Mouse (Mus musculus): Measurements from ENCODE around the gene 4930507D05Rik. TPM values are rescaled to one million over a fixed set of nuclear protein-coding genes. Genes with fewer than 3 reads are reported as not detected.

Gene 4930507D05Rik
- total and polyA plus RNA-seq, 2 experiments from 2014 or later, result 1.2 to 2.7 TPM

GRCm38 (mm10) chr10:62412906-62413605, 36.2 kb upstream of the 4930507D05Rik start:
- Histone ChIP-seq H3K4me3 (ENCODE audit: low read depth, low read length) (no peak overlapping the region), H3K9ac (replicated peaks; ENCODE audit: low read length, poor library complexity, severe bottlenecking) (no peak overlapping the region), H3K27ac (ENCODE audit: low read depth, low read length) (no peak overlapping the region), H3K4me2 (ENCODE audit: low read depth, low read length, poor library complexity, severe bottlenecking) (no peak overlapping the region), H3K9me3 (ENCODE audit: low read length) (no peaks in the 10 kb centered on the region), H3K36me3 (ENCODE audit: insufficient read depth, low read length) (no peaks in the 10 kb centered on the region), H3K27me3 (ENCODE audit: insufficient read depth, low read length) (no peaks in the 10 kb centered on the region), H3K4me1 (ENCODE audit: insufficient read depth, low read length) (no peaks in the 10 kb centered on the region)
- no peak for ATAC-seq (ENCODE audit: low FRiP score)
- DNase-seq (ENCODE audit: low spot score), result no peak
- TF ChIP-seq CTCF (IDR thresholded peaks at IDR 0.05), result no peak
- 38% methylated on average over 8 of the region's 8 CpGs for WGBS

- Histone ChIP-seq H3K27me3 (ENCODE audit: insufficient read depth, low read length) (no peaks in the 10 kb centered on the region), H3K4me2 (ENCODE audit: low read depth, low read length, poor library complexity, severe bottlenecking) (no peak overlapping the region), H3K4me3 (ENCODE audit: low read depth, low read length) (no peak overlapping the region), H3K9ac (replicated peaks; ENCODE audit: low read length, poor library complexity, severe bottlenecking) (no peak overlapping the region), H3K4me1 (ENCODE audit: insufficient read depth, low read length) (no peaks in the 10 kb centered on the region), H3K36me3 (ENCODE audit: insufficient read depth, low read length) (no peaks in the 10 kb centered on the region), H3K27ac (ENCODE audit: low read depth, low read length) (no peak overlapping the region), H3K9me3 (ENCODE audit: low read length) (no peaks in the 10 kb centered on the region)
- DNase-seq (ENCODE audit: low spot score), result no peak
- TF ChIP-seq CTCF (IDR thresholded peaks at IDR 0.05), result no peak
- no peak for ATAC-seq (ENCODE audit: low FRiP score)
- WGBS, result 46% methylated on average over 4 of the region's 4 CpGs
These were observed 35.7 kb upstream of the 4930507D05Rik start for GRCm38 (mm10) chr10:62413606-62413982.

- DNase-seq (ENCODE audit: low spot score) (no peak), ATAC-seq (ENCODE audit: low FRiP score) (no peak)
- no peak overlapping the region for H3K4me2 ChIP-seq (ENCODE audit: low read depth, low read length, poor library complexity, severe bottlenecking)
- H3K4me3 ChIP-seq (ENCODE audit: low read depth, low read length), result no peak overlapping the region
- H3K9ac ChIP-seq (replicated peaks; ENCODE audit: low read length, poor library complexity, severe bottlenecking), result no peak overlapping the region
- H3K27ac ChIP-seq (ENCODE audit: low read depth, low read length), result no peak overlapping the region
- H3K36me3 ChIP-seq (ENCODE audit: insufficient read depth, low read length), result no peaks in the 10 kb centered on the region
- no peak for TF ChIP-seq CTCF (IDR thresholded peaks at IDR 0.05)
- WGBS, result 63% methylated on average over 7 of the region's 7 CpGs
- H3K27me3 ChIP-seq (ENCODE audit: insufficient read depth, low read length), result no peaks in the 10 kb centered on the region
- H3K9me3 ChIP-seq (ENCODE audit: low read length), result no peaks in the 10 kb centered on the region
- no peaks in the 10 kb centered on the region for H3K4me1 ChIP-seq (ENCODE audit: insufficient read depth, low read length)
These were observed 30.4 kb upstream of the 4930507D05Rik start for GRCm38 (mm10) chr10:62418831-62419356.

- no peaks in the 10 kb centered on the region for H3K4me1 ChIP-seq (ENCODE audit: insufficient read depth, low read length)
- no peak overlapping the region for H3K4me2 ChIP-seq (ENCODE audit: low read depth, low read length, poor library complexity, severe bottlenecking)
- no peaks in the 10 kb centered on the region for H3K9me3 ChIP-seq (ENCODE audit: low read length)
- H3K27ac ChIP-seq (ENCODE audit: low read depth, low read length), result no peak overlapping the region
- WGBS, result 80% methylated on average over 5 of the region's 5 CpGs
- H3K36me3 ChIP-seq (ENCODE audit: insufficient read depth, low read length), result no peaks in the 10 kb centered on the region
- no peak for DNase-seq (ENCODE audit: low spot score)
- H3K4me3 ChIP-seq (ENCODE audit: low read depth, low read length), result no peak overlapping the region
- no peak for ATAC-seq (ENCODE audit: low FRiP score)
- no peaks in the 10 kb centered on the region for H3K27me3 ChIP-seq (ENCODE audit: insufficient read depth, low read length)
- no peak overlapping the region for H3K9ac ChIP-seq (replicated peaks; ENCODE audit: low read length, poor library complexity, severe bottlenecking)
- no peak for TF ChIP-seq CTCF (IDR thresholded peaks at IDR 0.05)
These were observed 29.9 kb upstream of the 4930507D05Rik start for GRCm38 (mm10) chr10:62419422-62419821.

- Histone ChIP-seq H3K27ac (ENCODE audit: low read depth, low read length) (no peak overlapping the region), H3K4me1 (ENCODE audit: insufficient read depth, low read length) (no peaks in the 10 kb centered on the region), H3K9ac (replicated peaks; ENCODE audit: low read length, poor library complexity, severe bottlenecking) (no peak overlapping the region), H3K27me3 (ENCODE audit: insufficient read depth, low read length) (no peaks in the 10 kb centered on the region), H3K4me2 (ENCODE audit: low read depth, low read length, poor library complexity, severe bottlenecking) (no peak overlapping the region), H3K4me3 (ENCODE audit: low read depth, low read length) (no peak overlapping the region), H3K9me3 (ENCODE audit: low read length) (no peaks in the 10 kb centered on the region), H3K36me3 (ENCODE audit: insufficient read depth, low read length) (no peaks in the 10 kb centered on the region)
- no peak for DNase-seq (ENCODE audit: low spot score)
- WGBS, result 77% methylated on average over 6 of the region's 6 CpGs
- no peak for ATAC-seq (ENCODE audit: low FRiP score)
- TF ChIP-seq CTCF (IDR thresholded peaks at IDR 0.05), result no peak
These were observed 28.9 kb upstream of the 4930507D05Rik start for GRCm38 (mm10) chr10:62420399-62420798.

GRCm38 (mm10) chr10:62421127-62421526, 28.2 kb upstream of the 4930507D05Rik start:
- Histone ChIP-seq H3K4me2 (ENCODE audit: low read depth, low read length, poor library complexity, severe bottlenecking) (no peak overlapping the region), H3K9ac (replicated peaks; ENCODE audit: low read length, poor library complexity, severe bottlenecking) (no peak overlapping the region), H3K4me3 (ENCODE audit: low read depth, low read length) (no peak overlapping the region), H3K9me3 (ENCODE audit: low read length) (no peaks in the 10 kb centered on the region), H3K36me3 (ENCODE audit: insufficient read depth, low read length) (no peaks in the 10 kb centered on the region), H3K4me1 (ENCODE audit: insufficient read depth, low read length) (no peaks in the 10 kb centered on the region), H3K27me3 (ENCODE audit: insufficient read depth, low read length) (no peaks in the 10 kb centered on the region), H3K27ac (ENCODE audit: low read depth, low read length) (no peak overlapping the region)
- DNase-seq (ENCODE audit: low spot score) (peak; percentile 34), ATAC-seq (ENCODE audit: low FRiP score) (no peak)
- WGBS, result 89% methylated on average over 3 of the region's 3 CpGs
- TF ChIP-seq CTCF (IDR thresholded peaks at IDR 0.05), result no peak
